Comparison of ENCODE assay signal across 8 mouse cellular contexts in genomic region chrX:167276953-167277352, GRCm38 (mm10). TPM values are rescaled to one million over a fixed set of nuclear protein-coding genes. Genes with fewer than 3 reads are reported as not detected.
DNase-seq lines count a peak whose midpoint lies in the region; ATAC-seq and TF ChIP-seq lines count a peak whose summit lies in the region.

No protein-coding gene starts in this region.

- intact Hi-C loops in heart, postnatal 36 days (cut with DNase I): loop anchor here (10.0 kb wide), 1 partner anchor 218 kb away; no protein-coding TSS in a partner anchor

- WGBS in forebrain, embryonic 13.5 days: 19% methylated on average over 9 of the region's 9 CpGs
- 20% methylated on average over 9 of the region's 9 CpGs for WGBS in lung, embryonic 15.5 days

- TF ChIP-seq CTCF in E14TG2a.4 (conservative IDR thresholded peaks at IDR 0.05; ENCODE audit: low read length): peak; percentile 36
- TF ChIP-seq CTCF in brain, embryonic 14.5 days (IDR thresholded peaks at IDR 0.05; ENCODE audit: borderline replicate concordance, extremely low read depth, insufficient read depth, insufficient read length): peak; percentile 78

- no peak for TF ChIP-seq POLR2A in brain, embryonic 14.5 days (IDR thresholded peaks at IDR 0.05; ENCODE audit: borderline replicate concordance, extremely low read depth, insufficient read depth, insufficient read length, poor library complexity, severe bottlenecking)

- peak; percentile 74; the same call in 1 of the 2 replicates for ATAC-seq in forebrain, embryonic 13.5 days
- no peak for ATAC-seq in lung, embryonic 15.5 days (ENCODE audit: borderline replicate concordance, extremely low read depth, low FRiP score, low TSS enrichment)

- no peaks in the 10 kb centered on the region for H3K36me3 ChIP-seq in E14TG2a.4 (ENCODE audit: insufficient read depth, low read length)
- H3K36me3 ChIP-seq in forebrain, embryonic 13.5 days (ENCODE audit: poor library complexity, severe bottlenecking): no peaks in the 10 kb centered on the region
- no peaks in the 10 kb centered on the region for H3K36me3 ChIP-seq in lung, embryonic 15.5 days

- no peak overlapping the region for H3K4me3 ChIP-seq in E14TG2a.4 (replicated peaks; ENCODE audit: low read length)
- no peak overlapping the region for H3K4me3 ChIP-seq in forebrain, embryonic 13.5 days
- peak overlapping the region; percentile 21; the same call in 1 of the 2 replicates for H3K4me3 ChIP-seq in lung, embryonic 15.5 days

- no peak overlapping the region for H3K9ac ChIP-seq in forebrain, embryonic 13.5 days
- H3K9ac ChIP-seq in lung, embryonic 15.5 days: no peak overlapping the region

- H3K9me3 ChIP-seq in E14TG2a.4 (ENCODE audit: low read length): no peaks in the 10 kb centered on the region
- no peaks in the 10 kb centered on the region for H3K9me3 ChIP-seq in forebrain, embryonic 13.5 days (replicated peaks)
- H3K9me3 ChIP-seq in lung, embryonic 15.5 days: no peaks in the 10 kb centered on the region

- H3K4me2 ChIP-seq in forebrain, embryonic 13.5 days: no peak overlapping the region
- peak overlapping the region; percentile 38 for H3K4me2 ChIP-seq in lung, embryonic 15.5 days

- no peak overlapping the region for H3K27ac ChIP-seq in forebrain, embryonic 13.5 days
- no peak overlapping the region for H3K27ac ChIP-seq in lung, embryonic 15.5 days

- no peaks in the 10 kb centered on the region for H3K4me1 ChIP-seq in E14TG2a.4 (replicated peaks; ENCODE audit: low read depth, low read length)
- no peaks in the 10 kb centered on the region for H3K4me1 ChIP-seq in forebrain, embryonic 13.5 days
- no peaks in the 10 kb centered on the region for H3K4me1 ChIP-seq in lung, embryonic 15.5 days

- H3K27me3 ChIP-seq in E14TG2a.4 (ENCODE audit: insufficient read depth, low read length): no peaks in the 10 kb centered on the region
- H3K27me3 ChIP-seq in forebrain, embryonic 13.5 days: no peaks in the 10 kb centered on the region
- no peaks in the 10 kb centered on the region for H3K27me3 ChIP-seq in lung, embryonic 15.5 days

- DNase-seq in brain, embryonic 14.5 days (ENCODE audit: low read depth): peak; percentile 82
- DNase-seq in heart, postnatal 36 days: peak; percentile 60 to 70
- DNase-seq in layer of hippocampus, adult 9-11 months: peak; percentile 33
- DNase-seq in ovary, postnatal 36 days (ENCODE audit: low spot score): peak; percentile 58
- DNase-seq in thymus, postnatal 10 days (ENCODE audit: low spot score in 2 of 2): peak; percentile 26 to 59

RNA-seq across cellular contexts. Expression of gene Tlr8, which starts 12.8 kb away (rescaled TPM):
- polyA plus RNA-seq in brain, embryonic 14.5 days (2012; rRNA removed): 0.06 and 0.14 TPM in 2 replicates
- polyA plus RNA-seq in forebrain, embryonic 13.5 days (2015; fragmentation: Nextera tagmentation; extraction: Ambion mirVana): 0.08 and 0.13 TPM in 2 replicates
- total RNA-seq in heart, postnatal 36 days (2021): 1 to 10 TPM; 1.4 to 3.0 TPM
- 0.66 and 0.89 TPM in 2 replicates for polyA plus RNA-seq in lung, embryonic 15.5 days (2015; fragmentation: Nextera tagmentation; extraction: Ambion mirVana)

RNA-seq across cellular contexts. Expression of gene Tlr7, which starts 53.4 kb away (rescaled TPM):
- 0.40 and 0.43 TPM in 2 replicates for polyA plus RNA-seq in brain, embryonic 14.5 days (2012; rRNA removed)
- 0.15 and 0.18 TPM in 2 replicates for polyA plus RNA-seq in forebrain, embryonic 13.5 days (2015; fragmentation: Nextera tagmentation; extraction: Ambion mirVana)
- 1 to 10 TPM; 2.6 to 5.7 TPM for total RNA-seq in heart, postnatal 36 days (2021)
- polyA plus RNA-seq in lung, embryonic 15.5 days (2015; fragmentation: Nextera tagmentation; extraction: Ambion mirVana): 0.38 and 0.93 TPM in 2 replicates
